In genomic region chr15:8569617-8570016, GRCm38 (mm10) we compare ENCODE assay signal across 9 mouse cellular contexts. TPM values are rescaled to one million over a fixed set of nuclear protein-coding genes. Genes with fewer than 3 reads are reported as not detected.
DNase-seq lines count a peak whose midpoint lies in the region; ATAC-seq lines count a peak whose summit lies in the region.
"Had no signal": no experiment of that assay in that cellular context is flagged by ENCODE, and none has a peak within 500 bp of the region (broad histone marks: within the 10 kb centered on the region; RNA-seq: fewer than 3 reads in every experiment).

No protein-coding gene starts in this region.

- H3K36me3 ChIP-seq in megakaryocyte, embryonic 14.5 days (replicated peaks; ENCODE audit: low read length): no peaks in the 10 kb centered on the region

- ATAC-seq in granulocyte monocyte progenitor cell, adult 5-6 weeks (replicated peaks; ENCODE audit: poor library complexity, severe bottlenecking): peak; percentile 39

- peak overlapping the region; percentile 94 for H3K4me3 ChIP-seq in megakaryocyte, embryonic 14.5 days (replicated peaks)

- H3K9me3 ChIP-seq in megakaryocyte, embryonic 14.5 days: no peaks in the 10 kb centered on the region

- H3K27me3 ChIP-seq in megakaryocyte, embryonic 14.5 days (replicated peaks): peaks cover 21% of the 10 kb centered on the region

- peaks cover 44% of the 10 kb centered on the region for H3K4me1 ChIP-seq in megakaryocyte, embryonic 14.5 days

- intact Hi-C loops in gastrocnemius, postnatal 14 days (cut with DNase I; ENCODE audit: low total_unique reads): no loop called here

- peak; percentile 33 for DNase-seq in retina, postnatal 1 day
- no peak for DNase-seq in retina, embryonic 14.5 days (ENCODE audit: low spot score)
- DNase-seq in adrenal gland, adult (ENCODE audit: inconsistent age in 2 of 2, low spot score in 1 of 2): peak; percentile 63 to 84
- DNase-seq in kidney, postnatal 10 days: peak; percentile 18
- peak; percentile 8 for DNase-seq in telencephalon, adult 2 months (ENCODE audit: low read depth, low spot score)
- DNase-seq in gastrocnemius, postnatal 14 days: no peak

RNA-seq across cellular contexts. Expression of gene Gm2310, which starts 49.9 kb away (rescaled TPM):
- not detected in 2 replicates for total RNA-seq in granulocyte monocyte progenitor cell, adult 5-6 weeks (2014; fragmentation: Nextera tagmentation)
- not detected in 2 replicates for total RNA-seq in granulocyte monocyte progenitor cell, adult 5-6 weeks (2017)
- polyA plus RNA-seq in megakaryocyte, embryonic 14.5 days (2012; ENCODE audit: insufficient read depth, low replicate concordance): not detected in 2 replicates
- not detected for total RNA-seq in gastrocnemius, postnatal 14 days (2021)
- total RNA-seq: heart, postnatal 14 days had no signal

Comparison
In these comparisons a context has a peak if more than half of its experiments do, and no peak if none do; other contexts are left out.
1. DNase-seq: peak in retina, postnatal 1 day (single experiment), adrenal gland, adult (2 of 2), kidney, postnatal 10 days (single experiment) and telencephalon, adult 2 months (single experiment); none in retina, embryonic 14.5 days (single experiment) and gastrocnemius, postnatal 14 days (single experiment).